Mouse (Mus musculus): ENCODE measurements at regions not wholly inside any gene's neighbourhood (a gene's known extent, or its start where the extent isn't known, plus 50 kb on each side); places are given as distances from the start of the nearest gene placed in this dataset.

DNA sequence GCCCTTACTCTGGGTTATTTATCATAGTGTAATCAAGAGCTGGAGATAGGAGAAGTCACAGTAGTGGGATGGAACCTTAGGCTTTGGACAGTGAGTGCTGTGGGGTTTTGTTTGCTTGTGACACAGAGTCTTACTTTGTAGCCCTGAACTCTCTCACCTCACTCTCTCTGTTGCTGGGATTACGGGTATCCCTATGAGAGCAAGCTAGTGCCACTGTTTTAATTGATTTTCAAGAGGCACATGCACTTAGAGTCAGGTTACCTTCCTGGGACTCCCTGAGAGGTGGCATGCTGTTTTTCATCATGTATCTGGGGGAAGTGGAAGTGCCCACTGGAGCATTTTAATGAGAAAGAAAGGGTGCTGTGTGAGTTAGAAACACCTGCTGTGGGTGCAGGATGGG, 306.0 kb upstream of the Kazn start:
- no peak for TF ChIP-seq POLR2A (IDR thresholded peaks at IDR 0.05; ENCODE audit: borderline replicate concordance, control insufficient read depth, low read depth, low read length)
- TF ChIP-seq CTCF (IDR thresholded peaks at IDR 0.05; ENCODE audit: control insufficient read depth, insufficient read depth, low read length): no peak
